Mouse (Mus musculus): ENCODE data around the gene Sh3pxd2a. TPM values are rescaled to one million over a fixed set of nuclear protein-coding genes. Genes with fewer than 3 reads are reported as not detected.

Sh3pxd2a gene
- polyA plus RNA-seq, 1 experiment from 2014 or later = 2.3 TPM

GRCm38 (mm10) chr19:47441541-47442293 is 22.5 kb downstream of the Sh3pxd2a start:
- 74% methylated on average over 17 of the region's 17 CpGs for WGBS
- H3K9me3 ChIP-seq = no peaks in the 10 kb centered on the region
- H3K4me3 ChIP-seq = no peak overlapping the region
- H3K36me3 ChIP-seq = no peaks in the 10 kb centered on the region
- H3K4me1 ChIP-seq (replicated peaks) = peaks cover 21% of the 10 kb centered on the region
- ATAC-seq (ENCODE audit: low FRiP score, low read depth) = no peak
- no peaks in the 10 kb centered on the region for H3K27me3 ChIP-seq
- no peak overlapping the region for H3K4me2 ChIP-seq
- no peak overlapping the region for H3K9ac ChIP-seq
- H3K27ac ChIP-seq (replicated peaks) = no peak overlapping the region

DNA sequence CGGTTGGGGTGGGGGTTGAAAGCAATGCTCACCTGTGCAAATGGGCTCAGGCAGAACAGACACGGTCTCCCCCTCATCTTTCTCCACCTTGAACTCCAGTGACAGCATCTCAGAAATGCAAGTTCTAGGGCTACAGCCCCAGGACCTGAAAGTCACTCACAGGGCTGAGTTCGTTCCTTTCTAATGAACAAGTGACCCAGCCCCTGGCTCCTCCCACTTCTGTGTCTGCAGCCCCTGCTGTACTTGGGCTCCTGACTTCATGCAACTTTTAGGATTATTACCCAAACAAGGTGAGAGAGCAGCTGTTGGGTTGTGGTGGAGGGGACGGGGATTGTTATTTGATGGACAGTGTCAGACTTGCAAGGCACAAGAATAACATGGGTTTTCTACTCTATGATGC is 23.2 kb downstream of the Sh3pxd2a start:
- Histone ChIP-seq H3K27me3 (no peaks in the 10 kb centered on the region), H3K27ac (replicated peaks) (no peak overlapping the region), H3K9me3 (no peaks in the 10 kb centered on the region), H3K4me1 (replicated peaks) (peaks cover 14% of the 10 kb centered on the region), H3K4me3 (no peak overlapping the region), H3K9ac (no peak overlapping the region), H3K4me2 (no peak overlapping the region), H3K36me3 (no peaks in the 10 kb centered on the region)
- ATAC-seq (ENCODE audit: low FRiP score, low read depth) = no peak
- WGBS = 91% methylated on average over 4 of the region's 4 CpGs

DNA sequence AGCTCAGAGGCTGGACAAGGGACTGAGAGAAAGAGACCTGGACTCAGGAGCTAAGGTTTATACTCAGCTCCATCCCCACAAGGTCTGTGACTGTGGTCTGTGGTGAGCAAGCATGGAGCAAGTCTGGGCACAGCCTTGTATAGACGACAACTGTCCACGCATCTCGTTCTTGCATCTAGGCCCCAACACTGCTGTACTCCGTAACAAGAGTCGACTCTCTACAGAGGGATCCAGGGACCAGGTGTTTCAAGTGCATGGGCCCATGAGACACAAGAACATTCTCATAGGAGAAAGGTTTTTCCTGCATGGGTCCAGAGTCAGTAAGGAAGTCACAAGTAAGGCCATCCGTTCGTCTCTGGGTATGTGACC is 23.8 kb downstream of the Sh3pxd2a start:
- Histone ChIP-seq H3K9ac (no peak overlapping the region), H3K36me3 (no peaks in the 10 kb centered on the region), H3K4me3 (no peak overlapping the region), H3K27ac (replicated peaks) (no peak overlapping the region), H3K4me1 (replicated peaks) (peaks cover 14% of the 10 kb centered on the region), H3K9me3 (no peaks in the 10 kb centered on the region), H3K4me2 (no peak overlapping the region), H3K27me3 (no peaks in the 10 kb centered on the region)
- no peak for ATAC-seq (ENCODE audit: low FRiP score, low read depth)
- WGBS = 95% methylated on average over 7 of the region's 7 CpGs

DNA sequence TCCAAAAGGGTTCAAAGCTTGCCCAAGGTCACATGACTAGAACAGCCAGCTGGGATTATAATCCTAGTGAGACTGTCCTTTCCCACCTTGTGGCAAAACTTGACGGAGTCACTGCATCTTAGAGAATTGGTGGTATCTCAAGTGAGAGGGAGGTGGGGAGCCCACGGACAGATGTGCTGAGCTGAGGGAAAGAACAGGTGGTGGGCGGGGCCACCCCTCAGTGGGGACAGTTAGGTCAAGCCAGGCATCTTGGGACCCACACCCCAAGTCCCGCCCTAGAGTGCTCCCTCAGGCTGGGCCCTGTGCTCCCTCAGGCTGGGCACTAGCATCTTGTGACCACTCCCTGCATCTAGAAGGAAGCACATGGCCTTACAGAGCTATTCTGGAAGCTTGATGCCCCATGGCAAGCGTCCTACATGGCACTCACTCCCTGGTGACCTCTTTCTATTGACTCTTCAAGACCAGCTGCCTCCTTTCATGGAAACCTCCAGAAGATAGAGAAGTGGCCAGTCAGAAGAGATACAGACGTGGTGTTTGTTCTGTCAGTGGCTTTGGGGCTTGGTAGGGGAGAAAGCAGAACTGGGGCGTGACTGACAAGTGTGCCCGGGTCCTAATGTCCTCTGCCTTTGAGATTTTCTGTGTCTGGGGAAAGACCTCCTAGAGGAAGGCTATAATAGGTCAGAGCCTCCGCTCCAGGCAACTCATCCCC is 24.3 kb downstream of the Sh3pxd2a start:
- no peak overlapping the region for H3K4me3 ChIP-seq
- H3K9ac ChIP-seq = no peak overlapping the region
- no peak overlapping the region for H3K4me2 ChIP-seq
- H3K27ac ChIP-seq (replicated peaks) = no peak overlapping the region
- H3K27me3 ChIP-seq = no peaks in the 10 kb centered on the region
- no peaks in the 10 kb centered on the region for H3K9me3 ChIP-seq
- H3K36me3 ChIP-seq = no peaks in the 10 kb centered on the region
- ATAC-seq (ENCODE audit: low FRiP score, low read depth) = no peak
- H3K4me1 ChIP-seq (replicated peaks) = peaks cover 14% of the 10 kb centered on the region
- WGBS = 87% methylated on average over 9 of the region's 9 CpGs

GRCm38 (mm10) chr19:47438445-47438844 is 25.8 kb downstream of the Sh3pxd2a start:
- no peak overlapping the region for H3K9ac ChIP-seq
- no peak overlapping the region for H3K4me2 ChIP-seq
- no peaks in the 10 kb centered on the region for H3K36me3 ChIP-seq
- H3K4me1 ChIP-seq (replicated peaks) = peaks cover 13% of the 10 kb centered on the region
- H3K9me3 ChIP-seq = no peaks in the 10 kb centered on the region
- peak; percentile 80 for ATAC-seq (ENCODE audit: low FRiP score, low read depth)
- no peak overlapping the region for H3K4me3 ChIP-seq
- 59% methylated on average over 5 of the region's 5 CpGs for WGBS
- no peak overlapping the region for H3K27ac ChIP-seq (replicated peaks)
- no peaks in the 10 kb centered on the region for H3K27me3 ChIP-seq

- no peak overlapping the region for H3K27ac ChIP-seq (replicated peaks)
- H3K9ac ChIP-seq = no peak overlapping the region
- no peak overlapping the region for H3K4me3 ChIP-seq
- WGBS = 91% methylated on average over 4 of the region's 4 CpGs
- peaks cover 16% of the 10 kb centered on the region for H3K4me1 ChIP-seq (replicated peaks)
- no peaks in the 10 kb centered on the region for H3K27me3 ChIP-seq
- no peaks in the 10 kb centered on the region for H3K36me3 ChIP-seq
- ATAC-seq (ENCODE audit: low FRiP score, low read depth) = no peak
- H3K4me2 ChIP-seq = no peak overlapping the region
- no peaks in the 10 kb centered on the region for H3K9me3 ChIP-seq
Observed at GRCm38 (mm10) chr19:47437040-47437439, 27.2 kb downstream of the Sh3pxd2a start.

GRCm38 (mm10) chr19:47436236-47436635 is 28.0 kb downstream of the Sh3pxd2a start:
- 92% methylated on average over 8 of the region's 8 CpGs for WGBS
- ATAC-seq (ENCODE audit: low FRiP score, low read depth) = no peak

GRCm38 (mm10) chr19:47434655-47435054 is 29.5 kb downstream of the Sh3pxd2a start:
- no peak for ATAC-seq (ENCODE audit: low FRiP score, low read depth)
- no peaks in the 10 kb centered on the region for H3K36me3 ChIP-seq
- WGBS = 97% methylated on average over 14 of the region's 14 CpGs

More at GRCm38 (mm10) chr19:47436236-47436635, 28.0 kb downstream of the Sh3pxd2a start:
- Histone ChIP-seq H3K4me2 (no peak overlapping the region), H3K9ac (no peak overlapping the region), H3K36me3 (no peaks in the 10 kb centered on the region), H3K27ac (replicated peaks) (no peak overlapping the region), H3K4me3 (no peak overlapping the region), H3K4me1 (replicated peaks) (peaks cover 21% of the 10 kb centered on the region), H3K27me3 (no peaks in the 10 kb centered on the region), H3K9me3 (no peaks in the 10 kb centered on the region)

DNA sequence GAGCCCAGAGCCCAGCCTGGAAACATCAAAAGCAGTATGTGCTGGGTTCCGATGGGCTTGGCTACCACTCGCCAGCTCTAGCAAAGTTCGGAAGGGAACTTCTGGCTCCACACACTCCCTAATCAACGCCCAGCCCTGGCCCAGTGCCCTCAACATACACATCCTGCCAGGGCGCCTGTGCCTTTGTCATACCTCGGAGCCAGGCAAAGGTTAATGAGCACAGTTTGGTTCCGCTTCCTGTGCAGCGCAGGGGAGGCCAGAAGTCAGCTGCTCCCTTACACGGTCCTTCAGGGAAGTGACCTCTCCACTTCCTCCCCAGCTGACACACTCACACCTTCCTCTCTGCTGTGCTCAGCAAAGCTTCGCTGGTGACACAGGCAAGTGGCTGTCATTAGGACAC is 31.9 kb downstream of the Sh3pxd2a start:
- no peaks in the 10 kb centered on the region for H3K27me3 ChIP-seq
- H3K4me1 ChIP-seq (replicated peaks) = peaks cover 27% of the 10 kb centered on the region
- no peaks in the 10 kb centered on the region for H3K9me3 ChIP-seq
- 42% methylated on average over 10 of the region's 10 CpGs for WGBS
- no peak overlapping the region for H3K9ac ChIP-seq
- no peaks in the 10 kb centered on the region for H3K36me3 ChIP-seq
- no peak overlapping the region for H3K4me2 ChIP-seq
- H3K4me3 ChIP-seq = no peak overlapping the region
- ATAC-seq (ENCODE audit: low FRiP score, low read depth) = 0 out of 2 replicates have a peak, but pooled peaks have one; percentile 47
- H3K27ac ChIP-seq (replicated peaks) = no peak overlapping the region

More at GRCm38 (mm10) chr19:47434655-47435054, 29.5 kb downstream of the Sh3pxd2a start:
- Histone ChIP-seq H3K9me3 (no peaks in the 10 kb centered on the region), H3K27me3 (no peaks in the 10 kb centered on the region), H3K27ac (replicated peaks) (no peak overlapping the region), H3K4me3 (no peak overlapping the region), H3K4me2 (no peak overlapping the region), H3K4me1 (replicated peaks) (peaks cover 21% of the 10 kb centered on the region), H3K9ac (no peak overlapping the region)

DNA sequence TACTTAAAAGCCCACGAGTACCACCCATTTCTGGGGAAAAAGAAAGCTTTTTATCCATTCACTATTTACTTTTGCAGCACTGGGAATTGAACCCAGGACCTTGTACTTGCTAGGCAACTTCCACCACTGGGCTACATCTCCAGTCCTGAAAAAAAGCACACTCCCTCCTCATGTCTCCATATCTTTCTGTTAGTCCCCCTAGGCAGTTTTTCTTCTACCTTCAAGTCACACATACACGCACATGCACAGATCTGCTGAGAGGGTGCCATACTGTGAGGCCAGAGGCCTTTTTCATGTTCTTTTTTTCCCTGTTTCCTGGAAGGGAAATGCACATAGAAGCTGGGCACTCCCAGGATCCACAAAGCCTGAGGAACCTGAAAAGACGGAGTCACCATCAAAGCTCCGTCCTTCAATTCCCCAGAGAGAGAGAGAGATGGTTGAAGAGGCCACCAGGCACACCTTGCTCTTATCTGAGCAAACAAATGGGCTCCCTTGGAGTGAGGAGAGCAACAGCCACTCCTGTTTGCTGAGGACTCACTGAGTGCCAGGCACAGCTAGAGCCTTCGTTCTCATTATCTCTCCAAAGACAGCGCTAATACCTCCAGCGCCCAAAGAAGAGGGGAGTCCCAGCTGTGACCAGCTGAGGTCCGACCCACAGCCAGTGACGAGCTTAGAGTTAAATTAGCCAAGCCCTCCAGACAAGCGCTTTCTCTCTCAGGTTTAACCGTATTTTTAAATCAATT is 32.8 kb downstream of the Sh3pxd2a start:
- H3K36me3 ChIP-seq = no peaks in the 10 kb centered on the region
- no peak overlapping the region for H3K9ac ChIP-seq
- 68% methylated on average over 11 of the region's 11 CpGs for WGBS
- peaks cover 27% of the 10 kb centered on the region for H3K4me1 ChIP-seq (replicated peaks)
- H3K4me3 ChIP-seq = no peak overlapping the region
- H3K27me3 ChIP-seq = no peaks in the 10 kb centered on the region
- H3K27ac ChIP-seq (replicated peaks) = no peak overlapping the region
- no peak overlapping the region for H3K4me2 ChIP-seq
- no peak for ATAC-seq (ENCODE audit: low FRiP score, low read depth)
- H3K9me3 ChIP-seq = no peaks in the 10 kb centered on the region

GRCm38 (mm10) chr19:47430160-47430559 is 34.0 kb downstream of the Sh3pxd2a start:
- no peak overlapping the region for H3K4me3 ChIP-seq
- no peak overlapping the region for H3K27ac ChIP-seq (replicated peaks)
- H3K4me2 ChIP-seq = no peak overlapping the region
- ATAC-seq (ENCODE audit: low FRiP score, low read depth) = no peak
- peaks cover 27% of the 10 kb centered on the region for H3K4me1 ChIP-seq (replicated peaks)
- no peak overlapping the region for H3K9ac ChIP-seq
- no peaks in the 10 kb centered on the region for H3K27me3 ChIP-seq
- 96% methylated on average over 2 of the region's 2 CpGs for WGBS
- no peaks in the 10 kb centered on the region for H3K9me3 ChIP-seq
- no peaks in the 10 kb centered on the region for H3K36me3 ChIP-seq

DNA sequence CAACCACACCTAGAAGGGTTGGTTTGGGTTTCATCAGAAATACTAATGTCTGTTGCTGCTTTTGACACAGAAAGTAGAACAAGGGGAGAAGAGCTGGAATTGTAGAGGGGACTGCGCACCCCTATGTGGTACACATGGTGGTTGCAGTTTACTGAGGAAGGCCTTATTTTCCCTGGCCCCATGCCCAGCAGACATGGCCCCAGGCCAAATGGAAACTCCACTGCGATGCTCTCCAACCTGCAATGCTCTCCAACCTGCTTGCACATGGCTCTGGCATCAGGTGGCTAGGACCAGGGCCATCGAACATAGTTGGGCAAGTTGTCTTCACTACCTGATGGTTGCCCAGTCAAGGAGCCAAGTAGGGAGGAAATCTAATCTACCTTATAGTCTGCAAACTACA is 35.0 kb downstream of the Sh3pxd2a start:
- ATAC-seq (ENCODE audit: low FRiP score, low read depth) = no peak
- Histone ChIP-seq H3K9ac (no peak overlapping the region), H3K36me3 (no peaks in the 10 kb centered on the region), H3K27me3 (no peaks in the 10 kb centered on the region), H3K4me2 (no peak overlapping the region), H3K4me1 (replicated peaks) (peaks cover 27% of the 10 kb centered on the region), H3K4me3 (no peak overlapping the region), H3K9me3 (no peaks in the 10 kb centered on the region), H3K27ac (replicated peaks) (no peak overlapping the region)
- WGBS = 69% methylated on average over 3 of the region's 3 CpGs

Measured in hindbrain, embryonic 15.5 days (tissue).